Mouse (Mus musculus) spleen, postnatal 14 days (tissue): ENCODE data around the gene Pimreg.

Source experiments
- DNase-seq, 2 experiments: peaks; one replicate each; pipeline ENCODE4 v3.0.0; 2021 to 2022; ENCODE audit warnings: low spot score in 2 of 2

Gene Pimreg

GRCm38 (mm10) chr11:72041768-72042607 lies at the start of gene Pimreg:
Gene Pimreg (plus strand): TSS chr11:72042032.
- DNase-seq: peak; percentile 58 to 63

- DNase-seq: no peak
Observed at GRCm38 (mm10) chr11:71992438-71992837, 49.4 kb upstream of the Pimreg start.

DNA sequence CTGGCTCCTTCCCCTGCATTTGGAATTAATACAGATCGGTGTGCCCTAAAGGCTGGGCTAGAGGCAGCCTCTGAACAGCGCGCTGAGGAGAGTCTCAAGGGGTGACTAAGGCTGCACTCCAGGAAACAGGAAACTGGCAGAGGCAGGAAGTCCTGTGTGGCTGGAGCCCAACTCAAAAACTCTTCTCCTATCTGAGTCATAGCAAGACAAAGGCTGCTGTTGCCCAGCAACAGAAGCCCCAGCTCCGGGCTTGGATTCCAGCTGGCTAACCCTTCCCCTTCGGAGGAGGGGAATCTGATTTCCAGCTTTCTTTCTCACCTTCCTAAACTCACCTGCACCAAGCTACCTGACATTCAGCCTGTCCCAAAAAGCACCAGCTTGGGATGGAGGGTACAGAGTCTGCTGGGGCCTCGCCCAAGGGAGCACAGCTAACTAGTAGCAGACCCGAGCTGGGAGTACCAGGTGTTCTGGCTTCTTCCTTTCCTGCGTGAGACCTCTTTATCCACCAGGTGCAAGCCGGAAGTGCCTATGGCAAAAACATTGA lies 45.8 kb upstream of the Pimreg start:
- DNase-seq: no peak

GRCm38 (mm10) chr11:71996805-71997204 lies 45.0 kb upstream of the Pimreg start:
- no peak for DNase-seq

- DNase-seq: no peak
Observed at GRCm38 (mm10) chr11:72000194-72000593, 41.6 kb upstream of the Pimreg start.

DNA sequence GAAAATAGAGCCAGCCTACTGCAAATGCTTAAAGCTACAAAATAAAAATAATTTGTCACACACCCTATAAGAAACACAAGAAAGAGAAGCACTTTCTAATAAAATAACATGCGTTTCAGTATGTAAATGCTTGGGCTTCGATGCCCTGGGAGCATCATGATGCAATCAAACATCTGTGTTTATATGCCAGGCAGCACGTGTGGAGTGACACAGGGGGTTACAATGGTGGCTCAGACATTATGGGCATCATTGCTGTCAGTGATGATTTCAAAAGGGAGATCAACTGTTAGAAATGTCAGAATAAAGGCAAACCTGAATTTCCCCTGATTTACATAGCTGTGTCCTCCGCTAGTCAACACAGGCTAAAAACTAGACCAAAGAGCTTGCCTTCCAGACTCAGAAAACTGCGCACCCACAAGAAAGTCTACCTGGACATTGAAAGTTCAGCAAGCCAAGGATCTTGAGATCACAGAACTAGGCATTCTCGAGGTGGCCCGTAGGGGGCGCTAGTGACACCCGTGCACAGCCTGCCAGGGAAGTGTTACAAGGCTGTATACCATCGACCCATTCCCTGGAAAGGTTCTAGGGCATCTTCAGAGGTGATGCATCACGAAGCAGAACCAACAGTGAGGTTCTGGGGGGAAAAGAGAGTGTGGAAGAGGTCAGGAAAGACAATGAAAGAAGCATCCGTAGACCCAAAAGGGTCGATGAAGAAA lies 39.5 kb upstream of the Pimreg start:
- peak in 1 of 2 experiments; percentile 13 for DNase-seq

- no peak for DNase-seq
Observed at GRCm38 (mm10) chr11:72003171-72003570, 38.7 kb upstream of the Pimreg start.

DNA sequence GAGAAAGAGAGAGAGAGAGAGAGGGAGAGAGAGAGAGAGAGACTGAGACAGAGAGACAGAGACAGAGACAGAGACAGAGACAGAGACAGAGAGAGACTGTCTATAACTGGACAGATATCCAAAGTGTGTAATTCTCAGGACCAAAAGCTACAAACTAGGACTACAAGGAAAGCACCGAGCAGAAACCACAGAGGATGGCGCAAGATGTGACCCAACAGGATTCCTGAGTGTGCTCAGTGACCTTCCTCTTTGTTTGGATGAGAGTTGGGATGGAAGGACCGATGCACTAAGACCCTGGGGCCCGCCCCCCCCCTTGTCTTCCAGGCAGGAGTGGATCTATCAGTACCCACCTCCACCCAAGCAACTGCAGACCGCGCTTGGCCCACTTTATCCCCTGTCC lies 36.3 kb upstream of the Pimreg start:
- DNase-seq: no peak

- DNase-seq: no peak
Observed at GRCm38 (mm10) chr11:72010367-72010766, 31.5 kb upstream of the Pimreg start.

DNA sequence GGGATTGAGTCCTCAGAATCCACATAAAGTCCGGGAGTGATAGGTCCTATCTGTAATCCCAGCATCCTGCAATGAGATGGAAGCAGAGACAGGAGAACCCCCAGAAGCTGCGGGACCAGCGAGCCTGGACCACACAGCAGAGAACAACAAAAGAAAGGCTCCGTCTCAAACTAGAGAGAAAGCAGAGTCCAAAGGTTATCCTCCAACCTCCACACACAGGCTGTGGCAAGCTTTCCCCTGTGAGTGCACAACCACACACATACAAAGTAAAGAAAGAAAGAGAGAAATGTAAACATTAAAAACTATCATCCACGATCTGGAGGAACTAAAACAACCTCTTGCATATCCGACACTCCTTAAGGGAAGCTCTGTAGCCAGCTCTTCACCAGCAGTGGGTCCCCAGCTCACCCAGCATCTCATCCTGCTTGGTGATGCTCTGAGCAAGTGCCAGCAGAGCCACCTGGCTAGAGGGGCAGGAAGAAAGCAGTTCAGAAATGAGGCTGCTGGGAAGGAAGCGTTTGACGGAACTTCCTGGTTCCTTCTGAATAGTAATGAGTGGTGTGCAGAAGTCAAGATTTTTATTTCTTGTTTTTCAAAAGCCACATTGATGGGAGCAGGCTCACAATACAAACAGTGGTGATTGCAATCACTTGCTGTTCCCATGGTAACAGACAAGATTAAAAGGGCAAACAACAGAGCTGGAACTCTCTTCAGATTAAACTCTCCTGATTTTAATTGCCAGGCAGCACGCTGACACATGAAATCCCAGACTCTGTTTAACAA lies 30.7 kb upstream of the Pimreg start:
- no peak for DNase-seq

GRCm38 (mm10) chr11:72011955-72012354 lies 29.9 kb upstream of the Pimreg start:
- no peak for DNase-seq

DNA sequence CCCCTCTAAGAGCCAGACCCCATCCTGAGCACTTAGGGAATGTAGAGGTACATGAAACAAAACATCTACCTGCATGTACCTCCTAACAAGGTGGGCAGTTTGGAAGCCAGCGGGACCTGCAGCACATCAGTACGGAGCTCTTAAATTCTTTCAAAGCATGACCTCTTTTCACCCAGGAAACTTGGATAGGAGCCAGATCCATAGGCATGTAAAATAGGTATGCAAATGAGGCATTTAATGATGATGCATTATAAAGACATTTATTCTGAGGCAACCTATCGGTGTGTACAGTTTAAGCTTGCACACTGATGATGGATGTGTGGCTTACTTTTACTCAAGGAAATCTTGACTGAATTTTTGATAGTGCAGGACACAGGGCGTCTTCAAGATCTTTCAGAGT lies 27.2 kb upstream of the Pimreg start:
- DNase-seq: no peak

DNA sequence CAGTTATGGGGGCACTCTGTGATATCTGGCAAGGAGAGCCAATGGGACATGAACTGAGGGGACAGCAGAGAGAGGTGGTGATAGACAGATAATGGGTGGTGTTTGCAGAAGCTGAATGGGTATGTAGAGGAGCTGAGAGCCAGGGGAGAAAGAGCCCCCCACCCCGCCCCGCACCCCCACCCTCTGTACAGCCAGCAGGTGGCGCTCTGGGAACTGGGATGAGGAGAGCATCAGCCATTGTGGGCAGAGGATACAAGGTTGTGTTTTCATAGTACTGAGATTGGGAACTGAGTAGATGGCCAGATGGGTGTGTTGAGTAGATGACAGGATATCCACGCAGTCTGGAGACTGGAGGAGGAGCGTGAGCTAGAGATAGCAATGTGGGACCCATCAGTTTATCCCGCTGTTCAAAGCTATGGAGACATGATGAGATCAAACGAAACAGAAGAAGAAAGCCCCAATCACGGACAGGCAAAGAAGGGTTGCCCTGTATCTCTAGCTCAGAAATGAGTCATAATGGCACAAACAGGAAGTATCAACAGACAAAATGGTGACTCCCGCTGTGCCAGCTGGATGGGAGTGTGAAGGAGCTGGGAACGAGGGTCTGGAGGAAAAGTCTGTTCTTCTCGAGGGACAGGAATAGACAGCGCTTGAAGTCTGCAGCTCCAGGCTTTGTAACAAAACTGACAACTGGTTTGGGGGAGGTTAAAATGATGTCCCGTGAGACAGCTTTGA lies 25.1 kb upstream of the Pimreg start:
- no peak for DNase-seq

GRCm38 (mm10) chr11:72017253-72017601 lies 24.6 kb upstream of the Pimreg start:
- no peak for DNase-seq

- DNase-seq: no peak
Observed at GRCm38 (mm10) chr11:72021015-72021414, 20.8 kb upstream of the Pimreg start.

DNA sequence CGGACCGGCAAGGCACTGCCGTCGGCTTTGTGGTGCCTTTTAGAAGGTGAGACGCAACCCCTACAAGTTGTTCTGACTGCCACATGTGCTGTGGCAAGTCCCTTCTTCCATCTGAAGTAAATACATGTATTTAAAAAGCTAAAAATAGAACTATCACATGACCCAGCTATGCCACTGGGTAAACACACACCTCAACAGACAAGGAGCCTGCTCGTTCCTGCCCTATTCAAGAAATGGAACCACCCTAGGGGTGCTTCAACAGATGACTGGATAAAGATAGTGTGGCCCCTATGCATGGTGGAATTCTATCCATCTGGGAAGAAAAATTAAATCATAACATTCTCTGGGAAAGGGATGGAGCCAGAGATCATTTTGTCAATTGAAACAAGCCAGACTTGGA lies 19.0 kb upstream of the Pimreg start:
- no peak for DNase-seq

- DNase-seq: no peak
Observed at GRCm38 (mm10) chr11:72023581-72023980, 18.3 kb upstream of the Pimreg start.

DNA sequence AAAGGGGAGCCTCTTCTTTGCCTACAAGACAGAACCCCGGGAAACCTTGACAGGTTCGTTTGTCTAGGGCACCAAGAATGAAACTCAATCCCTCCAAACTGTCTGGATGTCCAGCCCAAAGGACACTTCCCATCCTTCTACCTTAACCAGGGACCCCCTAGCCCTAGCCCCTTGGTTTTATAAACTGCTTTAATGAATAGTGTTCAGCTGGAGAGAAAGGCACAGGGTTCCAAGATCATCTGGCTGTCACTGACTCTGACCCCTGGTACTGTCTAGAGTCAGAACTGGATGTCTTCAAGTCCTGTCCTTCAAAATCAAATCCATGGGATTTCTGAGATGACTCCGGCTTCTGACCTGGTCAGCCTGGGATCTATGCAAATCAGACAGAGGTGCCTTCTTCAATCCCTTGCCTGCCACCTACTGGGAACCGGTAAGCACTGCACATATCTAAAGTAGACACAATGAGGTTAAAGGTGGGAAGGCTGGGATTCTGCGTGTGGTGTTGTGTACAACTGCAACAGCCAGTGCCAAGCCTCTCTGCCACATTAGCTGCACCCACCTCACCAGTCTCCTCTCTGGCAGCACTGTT lies 17.5 kb upstream of the Pimreg start:
- peak in 1 of 2 experiments; percentile 18 for DNase-seq

- DNase-seq: no peak
Observed at GRCm38 (mm10) chr11:72025843-72026242, 16.0 kb upstream of the Pimreg start.

- DNase-seq: no peak
Observed at GRCm38 (mm10) chr11:72026516-72026915, 15.3 kb upstream of the Pimreg start.

- DNase-seq: no peak
Observed at GRCm38 (mm10) chr11:72027836-72028235, 14.0 kb upstream of the Pimreg start.
